Mouse (Mus musculus): ENCODE measurements around the gene Mgp. TPM values are rescaled to one million over a fixed set of nuclear protein-coding genes. Genes with fewer than 3 reads are reported as not detected.
A peak's percentile ranks its signal among the peaks of the same experiment; 100 is the strongest.

Mgp gene
- polyA plus RNA-seq, 1 experiment from 2014 or later = 139 TPM

- H3K4me2 ChIP-seq = peak overlapping the region; percentile 60
- H3K9me3 ChIP-seq (replicated peaks) = no peaks in the 10 kb centered on the region
- 24% methylated on average over 8 of the region's 8 CpGs for WGBS
- H3K27me3 ChIP-seq (replicated peaks) = no peaks in the 10 kb centered on the region
- H3K27ac ChIP-seq (ENCODE audit: poor library complexity, severe bottlenecking) = peak overlapping the region; percentile 48; the same call in 1 of the 2 replicates
- peak overlapping the region; percentile 40 for H3K4me3 ChIP-seq
- 0 out of 2 replicates have a peak overlapping the region, but pooled peaks have one; percentile 41 for H3K9ac ChIP-seq
- ATAC-seq (ENCODE audit: insufficient number of reproducible peaks, low FRiP score) = no peak
- H3K4me1 ChIP-seq (replicated peaks) = peaks cover 21% of the 10 kb centered on the region
- H3K36me3 ChIP-seq = peaks cover 3% of the 10 kb centered on the region; the same call in 1 of the 2 replicates
Observed at GRCm38 (mm10) chr6:136874599-136874998, 1.0 kb downstream of the Mgp start.

DNA sequence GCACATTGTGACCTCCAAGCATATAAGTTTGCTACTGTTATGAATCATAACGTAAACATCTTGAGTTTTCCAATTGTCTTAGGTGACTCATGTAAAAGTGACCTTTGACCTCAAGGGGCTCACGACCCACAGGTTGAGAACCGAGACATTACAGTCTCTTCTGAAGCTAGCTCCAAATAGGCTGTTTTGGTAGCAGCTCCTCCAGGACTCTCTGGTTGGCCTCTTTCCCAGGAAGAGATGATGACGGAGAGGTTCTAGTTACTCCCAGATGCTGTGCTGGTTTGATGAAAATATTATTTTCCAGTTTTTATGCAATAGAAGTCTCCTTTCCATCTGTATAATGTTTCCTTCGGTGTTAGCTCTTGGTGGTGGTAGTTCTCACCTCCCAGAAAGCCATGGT, 6.7 kb downstream of the Mgp start:
- ATAC-seq (ENCODE audit: insufficient number of reproducible peaks, low FRiP score) = no peak
- Histone ChIP-seq H3K4me3 (no peak overlapping the region), H3K27ac (ENCODE audit: poor library complexity, severe bottlenecking) (no peak overlapping the region), H3K9me3 (replicated peaks) (no peaks in the 10 kb centered on the region), H3K4me2 (no peak overlapping the region), H3K4me1 (replicated peaks) (peaks cover 6% of the 10 kb centered on the region; the same call in 1 of the 2 replicates), H3K9ac (no peak overlapping the region), H3K27me3 (replicated peaks) (no peaks in the 10 kb centered on the region), H3K36me3 (peaks cover 3% of the 10 kb centered on the region; the same call in 1 of the 2 replicates)
- 71% methylated on average over 5 of the region's 5 CpGs for WGBS

- peaks cover 4% of the 10 kb centered on the region; the same call in 1 of the 2 replicates for H3K4me1 ChIP-seq (replicated peaks)
- no peak overlapping the region for H3K27ac ChIP-seq (ENCODE audit: poor library complexity, severe bottlenecking)
- 75% methylated on average over 4 of the region's 4 CpGs for WGBS
- no peak overlapping the region for H3K9ac ChIP-seq
- H3K36me3 ChIP-seq = no peaks in the 10 kb centered on the region
- no peak overlapping the region for H3K4me2 ChIP-seq
- no peak for ATAC-seq (ENCODE audit: insufficient number of reproducible peaks, low FRiP score)
- H3K9me3 ChIP-seq (replicated peaks) = no peaks in the 10 kb centered on the region
- H3K27me3 ChIP-seq (replicated peaks) = no peaks in the 10 kb centered on the region
- no peak overlapping the region for H3K4me3 ChIP-seq
Observed at GRCm38 (mm10) chr6:136866150-136866549, 9.5 kb downstream of the Mgp start.

- Histone ChIP-seq H3K27me3 (replicated peaks) (no peaks in the 10 kb centered on the region), H3K9ac (no peak overlapping the region), H3K9me3 (replicated peaks) (no peaks in the 10 kb centered on the region), H3K36me3 (no peaks in the 10 kb centered on the region), H3K4me3 (no peak overlapping the region), H3K27ac (ENCODE audit: poor library complexity, severe bottlenecking) (no peak overlapping the region), H3K4me2 (no peak overlapping the region), H3K4me1 (replicated peaks) (peaks cover 11% of the 10 kb centered on the region)
- ATAC-seq (ENCODE audit: insufficient number of reproducible peaks, low FRiP score) = no peak
- 77% methylated on average over 5 of the region's 5 CpGs for WGBS
Observed at GRCm38 (mm10) chr6:136865360-136865759, 10.3 kb downstream of the Mgp start.

DNA sequence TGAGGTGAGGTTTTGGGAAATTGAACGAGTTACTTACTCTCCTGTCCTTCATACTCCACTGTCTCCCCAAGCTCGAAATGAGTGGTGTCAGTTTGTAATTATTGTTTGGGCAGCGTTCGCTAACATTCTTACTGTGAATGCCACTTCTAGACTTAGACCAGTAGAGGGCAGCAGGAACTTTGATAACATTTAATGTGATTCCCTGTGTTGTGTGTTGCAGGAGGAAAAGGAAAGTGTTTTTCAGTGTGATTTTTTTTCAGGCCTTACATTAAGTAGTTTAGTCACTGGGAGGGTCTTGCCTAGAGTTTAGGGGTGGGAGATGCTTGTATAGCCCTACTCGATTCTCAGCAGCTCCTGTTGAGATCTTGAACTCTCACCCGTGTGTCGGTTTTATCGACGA, 14.6 kb downstream of the Mgp start:
- no peak for ATAC-seq (ENCODE audit: insufficient number of reproducible peaks, low FRiP score)
- H3K9ac ChIP-seq = peak overlapping the region; percentile 52; the same call in 1 of the 2 replicates
- 39% methylated on average over 9 of the region's 9 CpGs for WGBS

DNA sequence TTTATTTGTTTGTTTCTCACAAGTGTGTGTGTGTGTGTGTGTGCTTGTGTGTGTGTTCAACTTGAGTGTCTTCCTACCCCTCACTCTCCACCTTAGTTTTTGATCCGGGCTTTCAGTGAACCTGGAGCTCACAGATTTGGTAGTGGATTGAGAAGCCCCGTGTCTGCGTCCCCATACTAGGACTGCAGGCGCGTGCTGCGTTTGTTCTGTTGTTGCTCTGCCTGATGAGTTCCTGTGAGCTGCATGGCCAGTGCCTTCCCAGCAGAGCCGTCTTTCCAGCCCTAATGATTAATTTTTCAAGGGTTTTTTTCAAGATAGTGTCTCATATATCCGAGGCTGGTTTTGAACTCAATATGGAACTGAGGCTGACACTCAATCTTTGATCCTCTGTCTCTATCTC, 17.2 kb downstream of the Mgp start:
- peak overlapping the region; percentile 98 for H3K27ac ChIP-seq (ENCODE audit: poor library complexity, severe bottlenecking)
- no peaks in the 10 kb centered on the region for H3K27me3 ChIP-seq (replicated peaks)
- H3K4me2 ChIP-seq = peak overlapping the region; percentile 66
- WGBS = 42% methylated on average over 8 of the region's 8 CpGs
- ATAC-seq (ENCODE audit: insufficient number of reproducible peaks, low FRiP score) = no peak
- H3K4me3 ChIP-seq = no peak overlapping the region
- no peaks in the 10 kb centered on the region for H3K9me3 ChIP-seq (replicated peaks)
- no peak overlapping the region for H3K9ac ChIP-seq
- peaks cover 67% of the 10 kb centered on the region for H3K4me1 ChIP-seq (replicated peaks)
- 0 out of 2 replicates have a peak, but pooled peaks cover 3% of the 10 kb centered on the region for H3K36me3 ChIP-seq

More for the DNA sequence above, 14.6 kb downstream of the Mgp start:
- no peaks in the 10 kb centered on the region for H3K36me3 ChIP-seq
- H3K9me3 ChIP-seq (replicated peaks) = no peaks in the 10 kb centered on the region
- peaks cover 50% of the 10 kb centered on the region for H3K4me1 ChIP-seq (replicated peaks)
- no peak overlapping the region for H3K4me2 ChIP-seq
- no peak overlapping the region; the same call in 1 of the 2 replicates for H3K27ac ChIP-seq (ENCODE audit: poor library complexity, severe bottlenecking)
- no peak overlapping the region for H3K4me3 ChIP-seq
- H3K27me3 ChIP-seq (replicated peaks) = no peaks in the 10 kb centered on the region

- Histone ChIP-seq H3K36me3 (0 out of 2 replicates have a peak, but pooled peaks cover 3% of the 10 kb centered on the region), H3K27me3 (replicated peaks) (no peaks in the 10 kb centered on the region), H3K9me3 (replicated peaks) (no peaks in the 10 kb centered on the region), H3K4me1 (replicated peaks) (peaks cover 70% of the 10 kb centered on the region), H3K9ac (peak overlapping the region; percentile 67), H3K27ac (ENCODE audit: poor library complexity, severe bottlenecking) (peak overlapping the region; percentile 98), H3K4me2 (peak overlapping the region; percentile 66), H3K4me3 (peak overlapping the region; percentile 49)
- WGBS = 4% methylated on average over 11 of the region's 11 CpGs
- ATAC-seq (ENCODE audit: insufficient number of reproducible peaks, low FRiP score) = peak; percentile 77
Observed at GRCm38 (mm10) chr6:136857873-136858260, 17.8 kb downstream of the Mgp start.

DNA sequence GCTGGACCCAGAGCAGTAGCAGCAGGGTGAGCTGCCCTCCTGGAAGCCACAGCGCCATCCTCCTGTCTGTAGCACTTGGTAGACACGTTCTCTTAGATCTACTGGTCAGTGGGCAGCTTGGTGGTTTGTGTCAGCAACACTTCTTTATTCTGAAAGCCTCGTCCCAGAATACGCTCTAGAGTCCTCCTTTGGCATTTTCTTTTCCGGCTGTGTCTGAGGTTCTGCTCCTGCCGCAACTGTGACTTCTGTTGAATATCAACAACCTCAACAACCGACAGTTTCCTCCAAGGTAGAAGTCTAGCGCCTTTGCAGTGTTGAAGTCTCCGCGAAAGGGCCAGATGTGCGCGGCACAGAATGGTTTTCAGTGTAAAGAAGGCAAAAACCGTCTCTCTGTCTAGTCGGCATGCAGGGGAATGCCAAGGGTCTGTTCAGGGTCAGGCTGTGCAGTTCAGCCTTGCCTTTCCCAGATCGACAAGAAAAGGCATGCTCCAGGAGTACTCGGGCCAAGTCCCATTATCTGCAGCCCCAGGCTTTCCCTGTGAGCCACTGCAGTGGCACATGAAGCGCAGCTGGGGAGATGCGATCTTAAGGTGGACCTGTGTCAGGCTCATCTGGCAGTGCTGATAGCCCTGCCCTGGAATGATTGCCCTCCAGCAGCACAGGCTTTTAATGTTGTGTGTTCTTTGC, 18.3 kb downstream of the Mgp start, which contains the start of gene Art4:
Gene Art4, minus strand, starts transcription at position 548 of the 687 bp plus-strand sequence.
- peak within 1 kb of the TSS; percentile 67 for H3K9ac ChIP-seq
- peak within 1 kb of the TSS; percentile 66 for H3K4me2 ChIP-seq
- 0 out of 2 replicates have a peak, but pooled peaks cover 3% of the 10 kb centered on the region for H3K36me3 ChIP-seq
- peak within 1 kb of the TSS; percentile 98 for H3K27ac ChIP-seq (ENCODE audit: poor library complexity, severe bottlenecking)
- no peaks in the 10 kb centered on the region for H3K27me3 ChIP-seq (replicated peaks)
- peak within 1 kb of the TSS; percentile 49 for H3K4me3 ChIP-seq
- peaks cover 75% of the 10 kb centered on the region for H3K4me1 ChIP-seq (replicated peaks)
- H3K9me3 ChIP-seq (replicated peaks) = no peaks in the 10 kb centered on the region
- 8% methylated on average over 18 of the region's 18 CpGs for WGBS
- ATAC-seq (ENCODE audit: insufficient number of reproducible peaks, low FRiP score) = peak; percentile 91

DNA sequence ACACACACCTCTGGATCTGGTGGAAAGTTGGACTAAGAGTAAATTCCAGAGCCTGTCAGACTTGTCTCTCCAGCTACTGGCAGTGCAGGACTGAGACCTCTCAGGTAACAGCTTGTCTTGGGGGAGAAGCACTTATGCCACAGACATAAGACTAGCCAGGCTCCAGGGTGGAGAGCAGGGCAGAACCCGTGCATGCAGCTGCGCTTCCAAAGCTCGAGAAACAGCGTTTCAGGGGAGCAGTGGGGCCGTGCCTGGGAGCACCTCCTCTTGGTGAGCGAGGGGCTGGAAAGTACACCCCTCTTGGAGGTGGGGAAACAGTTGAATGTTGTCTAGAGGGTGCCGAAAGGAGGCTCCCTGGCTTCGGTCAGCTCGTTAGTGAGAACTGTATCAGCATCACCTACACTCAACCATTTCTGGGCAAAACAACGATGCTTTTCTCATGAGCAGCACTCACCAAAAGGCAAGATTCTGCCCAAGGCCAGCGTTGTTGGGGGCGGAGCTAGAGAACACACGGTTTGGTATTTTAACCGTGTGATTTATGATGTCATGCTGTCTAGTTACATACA, 19.5 kb downstream of the Mgp start:
- Histone ChIP-seq H3K4me1 (replicated peaks) (peaks cover 71% of the 10 kb centered on the region), H3K4me3 (peak overlapping the region; percentile 46), H3K36me3 (peaks cover 10% of the 10 kb centered on the region), H3K4me2 (peak overlapping the region; percentile 67), H3K9me3 (replicated peaks) (no peaks in the 10 kb centered on the region), H3K27me3 (replicated peaks) (no peaks in the 10 kb centered on the region), H3K27ac (ENCODE audit: poor library complexity, severe bottlenecking) (peak overlapping the region; percentile 90), H3K9ac (peak overlapping the region; percentile 64)
- 19% methylated on average over 14 of the region's 14 CpGs for WGBS
- ATAC-seq (ENCODE audit: insufficient number of reproducible peaks, low FRiP score) = peak; percentile 56

GRCm38 (mm10) chr6:136855183-136855582, 20.4 kb downstream of the Mgp start:
- peaks cover 10% of the 10 kb centered on the region for H3K36me3 ChIP-seq
- H3K9me3 ChIP-seq (replicated peaks) = no peaks in the 10 kb centered on the region
- 47% methylated on average over 2 of the region's 2 CpGs for WGBS
- H3K4me3 ChIP-seq = peak overlapping the region; percentile 46
- peak overlapping the region; percentile 67 for H3K4me2 ChIP-seq
- ATAC-seq (ENCODE audit: insufficient number of reproducible peaks, low FRiP score) = no peak
- peak overlapping the region; percentile 90 for H3K27ac ChIP-seq (ENCODE audit: poor library complexity, severe bottlenecking)
- H3K27me3 ChIP-seq (replicated peaks) = no peaks in the 10 kb centered on the region
- peaks cover 68% of the 10 kb centered on the region for H3K4me1 ChIP-seq (replicated peaks)
- peak overlapping the region; percentile 64; the same call in 1 of the 2 replicates for H3K9ac ChIP-seq

GRCm38 (mm10) chr6:136854361-136854781, 21.3 kb downstream of the Mgp start:
- Histone ChIP-seq H3K4me1 (replicated peaks) (peaks cover 67% of the 10 kb centered on the region), H3K4me2 (peak overlapping the region; percentile 67), H3K9me3 (replicated peaks) (no peaks in the 10 kb centered on the region), H3K9ac (no peak overlapping the region), H3K4me3 (peak overlapping the region; percentile 4; the same call in 1 of the 2 replicates), H3K36me3 (peaks cover 10% of the 10 kb centered on the region), H3K27me3 (replicated peaks) (no peaks in the 10 kb centered on the region), H3K27ac (ENCODE audit: poor library complexity, severe bottlenecking) (no peak overlapping the region)
- ATAC-seq (ENCODE audit: insufficient number of reproducible peaks, low FRiP score) = no peak
- WGBS = 75% methylated on average over 11 of the region's 11 CpGs
